Mouse (Mus musculus) cortical plate, adult 2 months (tissue): ENCODE results near the gene Pabpn1l.

Source experiments
- CTCF ChIP-seq: fragments of 200-500 bp; IDR thresholded peaks from 2 replicates; pipeline ENCODE4 v1.5.1; 2011; ENCODE audit warnings: mild to moderate bottlenecking, control low read depth, low read length; ENCODE audit not compliant: insufficient read depth; ENCODE audit errors: extremely low read depth
- POLR2A ChIP-seq: fragments of 200-500 bp; IDR thresholded peaks from 2 replicates; pipeline ENCODE4 v1.6.1; 2011; ENCODE audit warnings: mild to moderate bottlenecking, low read length, control low read depth; ENCODE audit not compliant: insufficient read depth; ENCODE audit errors: extremely low read depth

DNA sequence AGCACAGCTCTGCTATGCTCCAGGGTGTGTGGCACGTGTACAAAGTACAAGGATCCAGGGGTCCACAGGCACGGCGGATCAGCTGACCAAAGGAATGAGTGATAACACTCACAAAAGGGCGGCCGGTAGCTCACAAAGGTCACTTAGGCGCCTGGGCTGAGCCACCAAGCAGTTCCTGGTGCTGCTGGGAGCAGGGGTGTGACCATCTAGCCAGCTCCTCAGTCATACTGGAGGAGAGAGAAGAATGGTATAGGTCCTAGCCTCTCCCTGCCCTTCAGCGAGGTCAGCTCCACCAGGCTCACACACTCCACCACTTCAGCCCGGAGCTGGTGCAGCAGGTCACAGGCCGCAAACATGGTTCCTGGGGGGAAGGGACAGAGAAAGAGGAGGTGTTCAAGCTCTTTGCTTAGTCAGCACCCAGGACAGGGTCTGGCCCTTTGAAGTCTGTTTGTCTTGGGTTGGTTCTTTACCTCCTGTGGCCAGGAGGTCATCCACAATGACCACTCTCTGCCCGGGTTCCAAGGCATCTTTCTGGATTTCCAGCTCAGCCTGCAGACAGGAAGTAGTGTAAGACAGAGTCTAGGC is 47.8 kb downstream of the Pabpn1l start:
- no peak for TF ChIP-seq CTCF
- no peak for TF ChIP-seq POLR2A
